In the genomic region with DNA sequence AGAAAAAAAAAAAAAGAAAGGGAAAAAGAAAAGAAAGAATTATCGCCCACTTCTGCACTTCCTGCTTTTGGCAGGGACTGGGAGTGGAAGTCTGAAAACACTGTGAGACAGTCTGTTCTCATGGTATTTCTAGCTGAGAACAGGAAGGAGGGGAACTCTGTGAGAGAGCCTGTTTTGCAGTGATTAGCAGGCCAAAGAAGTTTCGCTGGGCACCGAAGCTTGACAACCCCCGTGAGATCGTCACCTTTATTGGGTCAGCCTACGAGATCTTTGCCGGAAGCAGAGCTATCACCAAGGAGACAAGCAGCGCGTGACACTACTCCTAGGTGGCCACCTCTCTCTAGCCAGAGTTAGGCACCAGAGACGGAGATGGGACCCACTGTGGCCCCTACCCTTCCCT, we compare ENCODE assay signal across 8 mouse cellular contexts.
DNase-seq lines count a peak whose midpoint lies in the region; ATAC-seq lines count a peak whose summit lies in the region.

No protein-coding gene starts in this region.

- H3K4me3 ChIP-seq in hindbrain, embryonic 15.5 days: no peak overlapping the region
- no peak overlapping the region for H3K4me3 ChIP-seq in hindbrain, embryonic 13.5 days

- intact Hi-C loops in left cerebral cortex, postnatal 14 days (cut with DNase I): loop anchor here (5.0 kb wide), 2 partner anchors 49 to 76 kb away; a partner anchor contains a TSS

- no peaks in the 10 kb centered on the region for H3K36me3 ChIP-seq in hindbrain, embryonic 15.5 days
- no peaks in the 10 kb centered on the region for H3K36me3 ChIP-seq in hindbrain, embryonic 13.5 days

- ATAC-seq in hindbrain, embryonic 15.5 days (ENCODE audit: low FRiP score, low read depth): no peak
- no peak for ATAC-seq in hindbrain, embryonic 13.5 days (ENCODE audit: low FRiP score)
- no peak for ATAC-seq in erythroid progenitor cell, adult 5-6 weeks (replicated peaks; ENCODE audit: low FRiP score, poor library complexity, severe bottlenecking)

- DNase-seq in CD4-positive, CD25-positive, alpha-beta regulatory T cell, adult 2 months (ENCODE audit: low read depth, low spot score): peak; percentile 38
- peak; percentile 35 for DNase-seq in fibroblast of lung, adult 2 months (ENCODE audit: low read depth)
- peak; percentile 49 to 82 for DNase-seq in left cerebral cortex, postnatal 14 days (ENCODE audit: low spot score in 2 of 2)
- DNase-seq in spleen, adult 12 weeks (ENCODE audit: low spot score): peak; percentile 41
- DNase-seq in adrenal gland, postnatal 25 days: no peak

- H3K9me3 ChIP-seq in hindbrain, embryonic 15.5 days: no peaks in the 10 kb centered on the region
- no peaks in the 10 kb centered on the region for H3K9me3 ChIP-seq in hindbrain, embryonic 13.5 days

- H3K9ac ChIP-seq in hindbrain, embryonic 15.5 days: no peak overlapping the region
- no peak overlapping the region for H3K9ac ChIP-seq in hindbrain, embryonic 13.5 days

- H3K4me1 ChIP-seq in hindbrain, embryonic 15.5 days (replicated peaks): peaks cover 12% of the 10 kb centered on the region
- peaks cover 20% of the 10 kb centered on the region for H3K4me1 ChIP-seq in hindbrain, embryonic 13.5 days (replicated peaks)

- H3K27me3 ChIP-seq in hindbrain, embryonic 15.5 days: no peaks in the 10 kb centered on the region
- no peaks in the 10 kb centered on the region for H3K27me3 ChIP-seq in hindbrain, embryonic 13.5 days

- 0 out of 2 replicates have a peak overlapping the region, but pooled peaks have one; percentile 21 for H3K4me2 ChIP-seq in hindbrain, embryonic 15.5 days
- no peak overlapping the region for H3K4me2 ChIP-seq in hindbrain, embryonic 13.5 days

- no peak overlapping the region for H3K27ac ChIP-seq in hindbrain, embryonic 15.5 days (replicated peaks)
- no peak overlapping the region for H3K27ac ChIP-seq in hindbrain, embryonic 13.5 days

- WGBS in hindbrain, embryonic 15.5 days: 52% methylated on average over 10 of the region's 10 CpGs
- 51% methylated on average over 10 of the region's 10 CpGs for WGBS in hindbrain, embryonic 13.5 days
